In the genomic region with DNA sequence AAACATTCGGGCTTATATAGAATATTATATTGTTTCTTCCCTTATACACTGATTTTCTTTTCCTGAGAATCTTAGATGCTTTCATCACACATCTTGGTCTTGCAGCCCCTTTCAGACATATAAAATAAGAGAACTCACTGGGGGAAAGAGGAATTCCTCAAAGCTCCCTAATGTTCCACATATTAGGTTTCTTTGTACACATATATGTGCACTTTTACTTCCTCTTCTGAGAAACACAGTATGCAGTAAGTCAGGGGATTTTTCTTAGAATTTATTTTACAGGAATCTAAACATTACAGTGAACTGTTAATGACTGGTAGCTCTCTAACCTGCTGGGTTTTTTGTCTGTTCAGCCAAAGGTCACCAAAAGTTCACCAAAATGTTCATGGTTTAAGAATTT, we compare ENCODE assay signal across 26 mouse cellular contexts.
"Had no signal": no experiment of that assay in that cellular context is flagged by ENCODE, and none has a peak within 500 bp of the region (broad histone marks: within the 10 kb centered on the region; RNA-seq: fewer than 3 reads in every experiment).

No protein-coding gene starts in this region.

- H3K4me2 ChIP-seq: heart, embryonic 11.5 days; heart, embryonic 13.5 days; heart, embryonic 15.5 days; hindbrain, embryonic 13.5 days; hindbrain, embryonic 15.5 days; limb, embryonic 15.5 days; liver, embryonic 12.5 days had no signal

- H3K36me3 ChIP-seq: heart, embryonic 13.5 days; heart, embryonic 15.5 days; hindbrain, embryonic 13.5 days; hindbrain, embryonic 15.5 days; limb, embryonic 15.5 days; liver, embryonic 12.5 days had no signal

- H3K27ac ChIP-seq: gastrocnemius, adult 2 months; heart, adult 2 months; heart, embryonic 13.5 days; heart, embryonic 15.5 days; hindbrain, embryonic 13.5 days; hindbrain, embryonic 15.5 days; hindbrain, postnatal 0 days; limb, embryonic 15.5 days; liver, embryonic 12.5 days; liver, embryonic 14.5 days had no signal

- H3K9me3 ChIP-seq: heart, embryonic 13.5 days; heart, embryonic 15.5 days; hindbrain, embryonic 13.5 days; hindbrain, embryonic 15.5 days; limb, embryonic 15.5 days; liver, embryonic 12.5 days had no signal

- DNase-seq: gastrocnemius, adult 2 months; gastrocnemius, postnatal 10 days; gastrocnemius, postnatal 25 days; heart, adult 11 months; heart, adult 2 months; heart, postnatal 14 days; heart, postnatal 36 days; kidney, adult 18-20 months; kidney, adult 8-10 months; kidney, postnatal 10 days; kidney, postnatal 25 days; kidney, postnatal 4 days; layer of hippocampus, adult 9-11 months; layer of hippocampus, postnatal 36 days; left cerebral cortex, postnatal 4 days; lung, adult 18-20 months had no signal

- H3K4me3 ChIP-seq: gastrocnemius, adult 2 months; heart, adult 2 months; heart, embryonic 13.5 days; heart, embryonic 15.5 days; hindbrain, embryonic 13.5 days; hindbrain, embryonic 15.5 days; limb, embryonic 15.5 days; liver, embryonic 12.5 days had no signal

- H3K9ac ChIP-seq: heart, embryonic 13.5 days; heart, embryonic 15.5 days; hindbrain, embryonic 13.5 days; hindbrain, embryonic 15.5 days; limb, embryonic 15.5 days; liver, embryonic 12.5 days; liver, embryonic 14.5 days had no signal

- ATAC-seq: hindbrain, postnatal 0 days; intestine, embryonic 16.5 days; liver, embryonic 12.5 days had no signal

- H3K27me3 ChIP-seq: heart, embryonic 13.5 days; heart, embryonic 15.5 days; hindbrain, embryonic 13.5 days; hindbrain, embryonic 15.5 days; limb, embryonic 15.5 days; liver, embryonic 12.5 days had no signal

- H3K4me1 ChIP-seq: heart, embryonic 13.5 days; heart, embryonic 15.5 days; hindbrain, embryonic 13.5 days; hindbrain, embryonic 15.5 days; limb, embryonic 15.5 days; liver, embryonic 12.5 days had no signal
